Mouse (Mus musculus) natural killer cell, adult 2 months (primary cell): ENCODE measurements around the gene Rb1.

Experiments
- DNase-seq, 2 experiments: peaks; one replicate each; pipeline ENCODE4 v3.0.0; 2022; ENCODE audit warnings: low spot score in 2 of 2

Rb1 gene

GRCm38 (mm10) chr14:73336316-73337080 lies 10.9 kb upstream of the Rb1 start:
- no peak for DNase-seq

GRCm38 (mm10) chr14:73334926-73335805 lies 9.5 kb upstream of the Rb1 start:
- no peak for DNase-seq

- no peak for DNase-seq
Observed at GRCm38 (mm10) chr14:73333880-73334279, 8.3 kb upstream of the Rb1 start.

GRCm38 (mm10) chr14:73331386-73331785 lies 5.8 kb upstream of the Rb1 start:
- DNase-seq, result no peak

GRCm38 (mm10) chr14:73329871-73330270 lies 4.2 kb upstream of the Rb1 start:
- DNase-seq, result no peak

- DNase-seq, result no peak
Observed at GRCm38 (mm10) chr14:73326511-73326910, 889 bp upstream of the Rb1 start.

- DNase-seq, result no peak
Observed at GRCm38 (mm10) chr14:73324634-73325455, 777 bp downstream of the Rb1 start.

- DNase-seq, result no peak
Observed at GRCm38 (mm10) chr14:73323965-73324364, 1.7 kb downstream of the Rb1 start.

GRCm38 (mm10) chr14:73322142-73322541 lies 3.5 kb downstream of the Rb1 start:
- DNase-seq, result no peak

GRCm38 (mm10) chr14:73316933-73317332 lies 8.7 kb downstream of the Rb1 start:
- DNase-seq, result no peak

- DNase-seq, result no peak
Observed at GRCm38 (mm10) chr14:73313864-73314263, 11.8 kb downstream of the Rb1 start.

- DNase-seq, result no peak
Observed at GRCm38 (mm10) chr14:73313396-73313795, 12.2 kb downstream of the Rb1 start.

GRCm38 (mm10) chr14:73312909-73313308 lies 12.7 kb downstream of the Rb1 start:
- no peak for DNase-seq

GRCm38 (mm10) chr14:73307490-73307889 lies 18.1 kb downstream of the Rb1 start:
- no peak for DNase-seq

GRCm38 (mm10) chr14:73303193-73303592 lies 22.4 kb downstream of the Rb1 start:
- DNase-seq, result peak; percentile 25 to 49

- DNase-seq, result no peak
Observed at GRCm38 (mm10) chr14:73301856-73302255, 23.8 kb downstream of the Rb1 start.

GRCm38 (mm10) chr14:73295512-73295911 lies 30.1 kb downstream of the Rb1 start:
- DNase-seq, result no peak

- DNase-seq, result no peak
Observed at GRCm38 (mm10) chr14:73293616-73294015, 32.0 kb downstream of the Rb1 start.

- no peak for DNase-seq
Observed at GRCm38 (mm10) chr14:73292434-73292833, 33.2 kb downstream of the Rb1 start.

- DNase-seq, result peak in 1 of 2 experiments; percentile 22
Observed at GRCm38 (mm10) chr14:73289915-73290314, 35.7 kb downstream of the Rb1 start.

- no peak for DNase-seq
Observed at GRCm38 (mm10) chr14:73280996-73281395, 44.6 kb downstream of the Rb1 start.

GRCm38 (mm10) chr14:73279096-73279495 lies 46.5 kb downstream of the Rb1 start:
- DNase-seq, result no peak
